Mouse (Mus musculus): ENCODE measurements around the gene Desi2. TPM values are rescaled to one million over a fixed set of nuclear protein-coding genes. Genes with fewer than 3 reads are reported as not detected.

Gene Desi2
- polyA plus RNA-seq, 1 experiment from 2014 or later: 18.2 TPM

Other genes with a start within 250 kb of the Desi2 start
- gene Catspere2, start 204.0 kb upstream of the Desi2 start, polyA plus RNA-seq (2014; fragmentation: Nextera tagmentation; extraction: Ambion mirVana): 0.15 and 0.32 TPM in 2 replicates
- gene Cox20, start 131.7 kb downstream of the Desi2 start, polyA plus RNA-seq (2014; fragmentation: Nextera tagmentation; extraction: Ambion mirVana): 111 and 123 TPM in 2 replicates
- 828 and 847 TPM in 2 replicates for gene Hnrnpu, start 150.4 kb downstream of the Desi2 start, polyA plus RNA-seq (2014; fragmentation: Nextera tagmentation; extraction: Ambion mirVana)
- gene Efcab2, start 218.7 kb downstream of the Desi2 start, polyA plus RNA-seq (2014; fragmentation: Nextera tagmentation; extraction: Ambion mirVana): 8.3 and 8.7 TPM in 2 replicates

Measured in hindbrain, embryonic 11.5 days (tissue).